Mouse (Mus musculus) C2C12 (cell line): Measurements from ENCODE around the gene Mlst8.

Experiments
- CTCF ChIP-seq: IDR thresholded peaks from one replicate; pipeline ENCODE4 v1.5.1; 2011; ENCODE audit not compliant: control insufficient read depth, insufficient read depth, insufficient read length
- MAX ChIP-seq: IDR thresholded peaks from one replicate; pipeline ENCODE4 v1.6.1; 2011; ENCODE audit warnings: mild to moderate bottlenecking, control low read depth
- MYOD1 ChIP-seq: IDR thresholded peaks from one replicate; pipeline ENCODE4 v1.6.1; 2011; ENCODE audit warnings: low read depth; ENCODE audit not compliant: control insufficient read depth, insufficient read length
- MYOG ChIP-seq: IDR thresholded peaks from one replicate; pipeline ENCODE4 v1.6.1; 2011; ENCODE audit not compliant: control insufficient read depth, insufficient read length; ENCODE audit errors: extremely low read depth
- USF1 ChIP-seq: IDR thresholded peaks from one replicate; pipeline ENCODE4 v1.6.1; 2011; ENCODE audit warnings: low read depth, mild to moderate bottlenecking, control low read depth, moderate library complexity

- TF ChIP-seq CTCF (no peak), USF1 (no peak), MAX (no peak), MYOD1 (no peak), MYOG (no peak)
Measured at GRCm38 (mm10) chr17:24462932-24463331, 15.9 kb downstream of the Mlst8 start.
